Mouse (Mus musculus) forebrain, embryonic 16.5 days (tissue): ENCODE data around the gene Olfr1325. TPM values are rescaled to one million over a fixed set of nuclear protein-coding genes. Genes with fewer than 3 reads are reported as not detected.
"Not testable (repeated sequence)": the region's sequence is repeated elsewhere in the genome, so short reads cannot be mapped to it uniquely, and the experiment has no call there.

ENCODE experiments used
- ATAC-seq: fragments of 200-750 bp; cut with Nextera tagmentation; 2 replicates; pipeline ENCODE4 v1.8.0; 2017; ENCODE audit warnings: mild to moderate bottlenecking, moderate library complexity
- H3K27ac ChIP-seq: fragments of 300-500 bp; sonication (generic); 2 replicates; pipeline ENCODE4 v1.5.1; 2014; ENCODE audit warnings: low read length, control low read depth
- H3K27me3 ChIP-seq: fragments of 300-500 bp; sonication (generic); replicated peaks from 2 replicates; pipeline ENCODE4 v1.6.1; 2014; ENCODE audit warnings: low read length; ENCODE audit not compliant: control insufficient read depth, insufficient read depth
- H3K36me3 ChIP-seq: fragments of 300-500 bp; sonication (generic); 2 replicates; pipeline ENCODE4 v1.6.1; 2014; ENCODE audit not compliant: control insufficient read depth, insufficient read depth
- H3K4me1 ChIP-seq: fragments of 300-500 bp; sonication (generic); replicated peaks from 2 replicates; pipeline ENCODE4 v1.6.1; 2014; ENCODE audit warnings: low read length; ENCODE audit not compliant: control insufficient read depth, insufficient read depth
- H3K4me2 ChIP-seq: fragments of 300-500 bp; sonication (generic); 2 replicates; pipeline ENCODE4 v1.6.1; 2014; ENCODE audit warnings: mild to moderate bottlenecking, low read length, control low read depth
- H3K4me3 ChIP-seq: fragments of 300-500 bp; sonication (generic); replicated peaks from 2 replicates; pipeline ENCODE4 v1.5.1; 2014; ENCODE audit warnings: mild to moderate bottlenecking, low read length, control low read depth
- H3K9ac ChIP-seq: fragments of 300-500 bp; sonication (generic); replicated peaks from 2 replicates; pipeline ENCODE4 v1.6.1; 2014; ENCODE audit warnings: low read depth, low read length, control low read depth
- H3K9me3 ChIP-seq: fragments of 300-500 bp; sonication (generic); 2 replicates; pipeline ENCODE4 v1.6.1; 2016; ENCODE audit warnings: low read length; ENCODE audit not compliant: control insufficient read depth
- WGBS: fragments of 180-500 bp; shearing (Covaris S2); extraction: QIAGEN DNeasy Blood & Tissue Kit; methylation state at CpG from one replicate; pipeline ENCODE4 v1.1.7; 2014; 5-methylcytosine and 5-hydroxymethylcytosine counted together
- polyA plus RNA-seq: library from polyadenylated mRNA; unstranded; fragments of >200 nt; fragmentation: Nextera tagmentation; extraction: Ambion mirVana; gene quantifications from 2 replicates; pipeline ENCODE4 v1.2.1, GENCODE M21; 2015

Gene Olfr1325
- not detected in 2 replicates for polyA plus RNA-seq

DNA sequence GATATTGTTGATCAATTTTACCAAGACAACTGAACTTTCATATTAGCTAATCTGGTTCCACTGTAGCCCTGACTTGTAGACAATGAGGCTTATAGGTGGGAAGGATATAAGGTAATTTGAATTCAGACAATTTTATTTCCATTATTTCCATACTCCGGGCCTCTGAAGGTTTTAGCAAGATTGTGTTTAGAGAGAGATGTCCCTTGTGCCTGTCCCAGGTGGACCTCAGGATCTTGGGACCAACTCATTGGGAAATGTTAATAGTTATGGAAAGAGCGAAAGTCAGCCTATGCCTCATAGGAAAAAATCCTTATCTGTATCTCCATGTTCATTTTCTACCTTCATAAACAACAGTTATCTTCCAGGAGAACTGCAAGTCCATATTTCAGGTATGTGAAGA is at the start of gene Olfr1325:
TSS of gene Olfr1325 (plus strand) at position 301 of the 400 bp plus-strand sequence.
- no peak within 1 kb of the TSS for H3K4me3 ChIP-seq
- no peaks in the 10 kb centered on the region for H3K4me1 ChIP-seq
- no peaks in the 10 kb centered on the region for H3K27me3 ChIP-seq
- H3K9ac ChIP-seq = no peak within 1 kb of the TSS
- no peaks in the 10 kb centered on the region for H3K9me3 ChIP-seq
- 83% methylated on average over 2 of the region's 2 CpGs for WGBS
- H3K36me3 ChIP-seq = no peaks in the 10 kb centered on the region
- no peak within 1 kb of the TSS for H3K27ac ChIP-seq
- no peak for ATAC-seq
- no peak within 1 kb of the TSS for H3K4me2 ChIP-seq

DNA sequence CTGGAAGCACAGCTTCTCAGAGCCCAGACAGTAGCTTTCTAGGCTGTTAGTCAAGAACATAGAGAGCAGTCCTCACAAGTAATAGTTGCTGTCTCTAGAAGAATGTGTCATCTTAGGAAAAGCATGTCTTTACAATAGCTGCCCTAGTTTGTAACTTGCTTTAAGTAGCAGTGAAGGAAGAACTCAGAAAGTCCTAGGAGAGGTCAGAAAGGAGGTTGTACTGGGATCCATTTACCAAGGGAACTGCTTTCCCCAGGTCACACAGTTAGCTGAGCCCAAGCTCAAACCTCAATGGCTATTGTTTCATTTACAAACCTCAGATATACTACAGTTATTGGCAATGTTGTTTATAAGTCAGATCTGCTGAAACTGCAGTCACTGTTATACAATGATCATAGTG is 17.7 kb upstream of the Olfr1325 start, which contains the start of gene Olfr1326-ps1:
TSS of gene Olfr1326-ps1 (minus strand) at position 101 of the 400 bp plus-strand sequence.
- no peak within 1 kb of the TSS for H3K4me3 ChIP-seq
- no peaks in the 10 kb centered on the region for H3K4me1 ChIP-seq
- no peaks in the 10 kb centered on the region for H3K36me3 ChIP-seq
- no peak for ATAC-seq
- no peaks in the 10 kb centered on the region for H3K9me3 ChIP-seq
- H3K27ac ChIP-seq = no peak within 1 kb of the TSS
- no peak within 1 kb of the TSS for H3K4me2 ChIP-seq
- no peak within 1 kb of the TSS for H3K9ac ChIP-seq
- no peaks in the 10 kb centered on the region for H3K27me3 ChIP-seq

DNA sequence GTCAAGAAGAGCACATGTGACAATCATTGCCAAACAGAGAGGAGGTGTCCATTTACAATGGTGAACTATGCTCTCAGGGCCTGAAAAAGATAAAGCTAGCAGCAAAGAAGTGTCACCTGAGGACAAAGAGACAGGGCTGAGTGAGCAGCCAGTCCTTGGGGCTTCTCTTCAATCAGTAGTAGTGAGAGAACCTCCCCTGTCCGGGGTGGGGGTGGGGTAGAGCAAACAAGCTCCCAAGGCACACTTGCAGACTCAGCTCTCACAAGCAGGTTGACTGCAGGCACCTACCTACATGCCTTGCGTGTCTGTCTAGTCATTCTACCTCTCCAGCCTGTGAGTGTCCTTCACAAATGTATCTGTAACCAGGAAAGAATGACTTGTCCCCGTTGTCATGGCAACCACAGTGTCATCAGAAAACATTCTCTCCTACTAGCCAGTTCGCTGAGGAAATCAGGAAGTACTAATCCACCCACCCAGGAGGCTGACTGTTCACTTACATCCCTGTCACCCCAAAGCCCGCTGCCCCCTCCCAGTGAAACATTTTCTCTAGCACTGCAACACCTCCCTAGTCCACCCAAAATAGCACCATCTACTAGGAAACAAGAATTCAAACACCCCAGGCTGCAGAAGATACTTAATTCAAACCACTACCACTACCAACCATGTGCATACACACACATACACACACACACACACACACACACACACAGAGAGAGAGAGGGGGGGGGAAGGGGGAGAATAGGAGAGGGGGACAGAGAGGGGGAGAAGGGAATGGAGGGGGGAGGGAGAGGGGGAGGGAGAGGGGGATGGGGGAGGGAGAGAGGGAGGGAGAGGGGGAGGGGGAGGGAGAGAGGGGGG is 53.2 kb downstream of the Olfr1325 start, which contains the start of gene Gm5640:
TSS of gene Gm5640 (minus strand) at position 170 of the 858 bp plus-strand sequence.
- H3K27me3 ChIP-seq, H3K9ac ChIP-seq, H3K4me1 ChIP-seq, H3K27ac ChIP-seq, H3K9me3 ChIP-seq, H3K4me2 ChIP-seq, H3K36me3 ChIP-seq, H3K4me3 ChIP-seq: not testable (repeated sequence)
- WGBS = 100% methylated on average over 1 of the region's 5 CpGs
- ATAC-seq = peak; percentile 69

- not testable (repeated sequence) for H3K9ac ChIP-seq, H3K27ac ChIP-seq, ATAC-seq, H3K36me3 ChIP-seq, H3K4me2 ChIP-seq, H3K4me1 ChIP-seq, H3K27me3 ChIP-seq, H3K9me3 ChIP-seq, H3K4me3 ChIP-seq
- WGBS = no CpG with 5 or more reads among the region's 1 CpGs
Observed at GRCm38 (mm10) chrX:74646393-74646792, 53.9 kb downstream of the Olfr1325 start.

Other genes starting within 250 kb of the Olfr1325 start
- 68.0 and 81.6 TPM in 2 replicates for gene Lage3, start 239.1 kb upstream of the Olfr1325 start, polyA plus RNA-seq
- gene Ubl4a, start 219.5 kb upstream of the Olfr1325 start, polyA plus RNA-seq = 75.8 and 76.8 TPM in 2 replicates
- 8.3 and 8.5 TPM in 2 replicates for gene Slc10a3, start 219.3 kb upstream of the Olfr1325 start, polyA plus RNA-seq
- 34.6 and 36.4 TPM in 2 replicates for gene Fam3a, start 199.4 kb upstream of the Olfr1325 start, polyA plus RNA-seq
- gene Ikbkg, start 199.4 kb upstream of the Olfr1325 start, polyA plus RNA-seq = 19.8 and 25.8 TPM in 2 replicates
- gene G6pdx, start 163.5 kb upstream of the Olfr1325 start, polyA plus RNA-seq = 60.7 and 64.5 TPM in 2 replicates
- not detected in 2 replicates for gene Gm6880, start 111.3 kb upstream of the Olfr1325 start, polyA plus RNA-seq
- not detected in 2 replicates for gene Olfr1326-ps1, start 17.8 kb upstream of the Olfr1325 start, polyA plus RNA-seq
- gene Gm5640, start 53.0 kb downstream of the Olfr1325 start, polyA plus RNA-seq = 0.10 and 0.32 TPM in 2 replicates
- not detected in 2 replicates for gene Gm6890, start 148.2 kb downstream of the Olfr1325 start, polyA plus RNA-seq
- 0.16 TPM in 1 of 2 replicates, not detected in the other for gene Gm5936, start 244.5 kb downstream of the Olfr1325 start, polyA plus RNA-seq